Mouse (Mus musculus) cortical plate, adult 2 months (tissue): ENCODE measurements around the gene Sobp. TPM values are rescaled to one million over a fixed set of nuclear protein-coding genes. Genes with fewer than 3 reads are reported as not detected.

Source experiments
- H3K27ac ChIP-seq: fragments of 200-500 bp; 2 replicates; pipeline ENCODE4 v1.5.1; 2012; ENCODE audit warnings: low read length, control low read depth, inconsistent platforms; ENCODE audit not compliant: insufficient read depth
- H3K4me1 ChIP-seq: fragments of 200-500 bp; 2 replicates; pipeline ENCODE4 v1.6.1; 2011; ENCODE audit warnings: low read length; ENCODE audit not compliant: control insufficient read depth, insufficient read depth
- H3K4me3 ChIP-seq: fragments of 200-500 bp; 2 replicates; pipeline ENCODE4 v1.5.1; 2011; ENCODE audit warnings: mild to moderate bottlenecking, low read length, control low read depth; ENCODE audit not compliant: insufficient read depth
- CTCF ChIP-seq: fragments of 200-500 bp; IDR thresholded peaks from 2 replicates; pipeline ENCODE4 v1.5.1; 2011; ENCODE audit warnings: mild to moderate bottlenecking, control low read depth, low read length; ENCODE audit not compliant: insufficient read depth; ENCODE audit errors: extremely low read depth
- POLR2A ChIP-seq: fragments of 200-500 bp; IDR thresholded peaks from 2 replicates; pipeline ENCODE4 v1.6.1; 2011; ENCODE audit warnings: mild to moderate bottlenecking, low read length, control low read depth; ENCODE audit not compliant: insufficient read depth; ENCODE audit errors: extremely low read depth
- polyA plus RNA-seq: library from polyadenylated mRNA; depleted of rRNA; stranded (reverse); fragments of >200 nt; gene quantifications from 2 replicates; pipeline ENCODE4 v1.2.3, GENCODE M21; 2012

Gene Sobp
- polyA plus RNA-seq, 1 experiment, result 21.9 TPM

DNA sequence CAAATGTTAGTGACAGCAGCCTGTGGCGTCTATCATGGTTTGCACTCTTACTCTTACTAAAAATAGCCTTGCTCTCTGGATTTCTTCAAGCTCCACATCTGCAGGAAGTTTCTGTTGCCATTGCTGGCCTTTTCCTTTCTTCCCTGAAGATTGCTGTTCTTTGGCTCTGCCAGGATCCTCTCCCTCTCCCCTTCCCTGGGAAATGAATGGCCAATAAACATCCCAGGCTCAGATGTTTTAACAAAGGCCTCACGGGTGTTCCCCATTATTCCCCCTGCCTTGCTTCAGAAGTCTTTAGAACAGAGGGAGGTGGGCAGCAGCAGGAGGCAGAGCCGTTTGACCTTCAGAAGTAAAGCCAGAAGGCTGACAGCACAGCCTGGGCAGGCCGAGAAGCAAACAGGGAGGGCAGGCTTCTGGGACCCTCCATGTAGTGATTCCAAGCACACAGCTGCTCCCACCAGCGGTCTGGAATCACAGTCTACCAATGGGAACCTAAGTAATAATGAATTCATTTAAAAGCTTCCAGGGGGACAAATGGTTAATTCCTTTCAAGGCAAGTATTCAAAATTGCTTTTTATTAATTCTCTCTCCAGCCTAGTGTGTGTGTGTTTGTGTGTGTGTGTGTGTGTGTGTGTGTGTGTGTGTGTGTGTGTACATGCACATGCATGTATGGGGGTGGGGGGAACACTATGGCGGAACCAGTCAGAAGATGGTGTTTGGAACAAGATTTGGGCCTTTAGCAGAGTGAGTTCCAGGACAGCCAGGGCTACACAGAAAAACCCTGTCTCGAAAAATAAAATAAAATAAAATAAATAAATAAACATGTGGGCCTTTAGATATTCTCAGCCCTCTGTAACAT, 130.8 kb downstream of the Sobp start:
- Histone ChIP-seq H3K27ac (0 out of 2 replicates have a peak overlapping the region, but pooled peaks have one; percentile 1), H3K4me1 (no peaks in the 10 kb centered on the region; the same call in 1 of the 2 replicates), H3K4me3 (no peak overlapping the region)
- no peak for TF ChIP-seq CTCF

DNA sequence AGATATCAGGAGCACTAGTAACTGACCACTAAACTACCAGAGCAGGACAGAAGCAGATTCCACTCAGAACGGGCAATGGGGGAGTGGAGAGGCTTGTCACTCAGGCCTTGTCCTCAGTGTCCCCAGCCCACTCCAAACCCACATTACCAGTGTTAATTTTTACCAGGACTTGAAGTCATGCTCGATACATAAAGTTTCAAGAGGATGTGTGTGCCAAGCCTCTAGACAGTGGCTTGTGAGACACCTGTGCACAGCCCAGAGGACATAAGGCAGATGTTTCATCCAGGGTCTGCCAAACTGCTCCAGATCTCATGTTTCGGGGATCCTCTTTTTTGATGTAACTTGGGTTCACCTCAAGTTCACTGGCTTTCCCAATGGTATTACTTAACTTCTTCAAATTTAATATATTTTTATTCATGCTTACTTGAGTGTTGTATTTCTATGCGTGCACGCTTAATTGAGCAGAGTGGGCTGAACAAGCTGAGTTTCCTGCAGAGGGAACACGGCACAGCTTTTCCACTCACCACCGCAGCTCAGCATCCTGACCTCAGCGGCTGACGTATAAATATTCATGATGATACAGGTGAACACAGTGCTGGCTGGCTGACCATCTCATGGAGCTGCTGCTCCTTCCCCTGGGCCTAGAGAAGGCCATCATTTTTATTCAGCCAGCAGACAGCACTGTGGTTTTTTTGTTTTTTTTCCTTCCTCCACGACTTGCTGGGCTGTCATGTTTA, 131.6 kb downstream of the Sobp start:
- Histone ChIP-seq H3K4me3 (no peak overlapping the region), H3K27ac (no peak overlapping the region), H3K4me1 (no peaks in the 10 kb centered on the region; the same call in 1 of the 2 replicates)
- TF ChIP-seq POLR2A, result no peak
- TF ChIP-seq CTCF, result no peak

DNA sequence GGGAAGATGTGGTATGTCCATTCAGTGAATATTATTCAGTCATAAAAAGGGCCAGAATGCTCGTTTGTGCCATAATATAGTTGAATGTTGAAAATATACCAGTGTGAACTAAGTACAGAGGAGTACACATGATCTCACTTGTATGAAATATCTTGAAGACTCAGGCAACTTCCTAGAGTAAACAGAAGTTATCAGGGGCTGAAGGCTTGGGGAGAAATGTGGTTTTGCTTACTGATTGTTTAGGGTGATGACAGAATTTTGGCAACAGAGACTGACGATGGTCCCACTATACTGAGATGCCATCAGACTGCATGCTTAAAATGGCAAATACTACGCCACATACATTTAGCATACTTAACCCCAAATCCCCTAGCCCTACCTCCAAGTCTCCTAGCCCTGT, 132.5 kb downstream of the Sobp start:
- Histone ChIP-seq H3K27ac (no peak overlapping the region), H3K4me3 (no peak overlapping the region), H3K4me1 (no peaks in the 10 kb centered on the region; the same call in 1 of the 2 replicates)
- TF ChIP-seq CTCF (no peak), POLR2A (no peak)

DNA sequence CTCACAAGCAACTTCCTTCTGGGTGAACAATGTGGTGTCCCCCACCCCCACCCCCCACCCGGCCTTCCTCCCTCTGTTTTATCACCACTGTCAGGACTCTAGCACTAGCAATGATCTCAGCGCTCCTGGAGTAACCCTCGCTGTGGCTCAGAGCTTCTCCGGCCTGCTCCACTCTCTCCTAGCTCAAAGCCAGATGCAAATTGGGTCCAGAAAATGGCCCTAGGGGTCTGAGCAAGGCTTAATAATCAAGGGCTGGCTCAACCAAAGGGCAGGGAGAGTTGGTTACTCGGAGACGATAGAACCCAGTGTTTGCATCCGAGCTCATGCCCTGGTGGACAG, 136.9 kb downstream of the Sobp start:
- no peak overlapping the region for H3K4me3 ChIP-seq
- TF ChIP-seq CTCF (no peak), POLR2A (no peak)
- H3K4me1 ChIP-seq, result peaks cover 3% of the 10 kb centered on the region
- no peak overlapping the region for H3K27ac ChIP-seq

DNA sequence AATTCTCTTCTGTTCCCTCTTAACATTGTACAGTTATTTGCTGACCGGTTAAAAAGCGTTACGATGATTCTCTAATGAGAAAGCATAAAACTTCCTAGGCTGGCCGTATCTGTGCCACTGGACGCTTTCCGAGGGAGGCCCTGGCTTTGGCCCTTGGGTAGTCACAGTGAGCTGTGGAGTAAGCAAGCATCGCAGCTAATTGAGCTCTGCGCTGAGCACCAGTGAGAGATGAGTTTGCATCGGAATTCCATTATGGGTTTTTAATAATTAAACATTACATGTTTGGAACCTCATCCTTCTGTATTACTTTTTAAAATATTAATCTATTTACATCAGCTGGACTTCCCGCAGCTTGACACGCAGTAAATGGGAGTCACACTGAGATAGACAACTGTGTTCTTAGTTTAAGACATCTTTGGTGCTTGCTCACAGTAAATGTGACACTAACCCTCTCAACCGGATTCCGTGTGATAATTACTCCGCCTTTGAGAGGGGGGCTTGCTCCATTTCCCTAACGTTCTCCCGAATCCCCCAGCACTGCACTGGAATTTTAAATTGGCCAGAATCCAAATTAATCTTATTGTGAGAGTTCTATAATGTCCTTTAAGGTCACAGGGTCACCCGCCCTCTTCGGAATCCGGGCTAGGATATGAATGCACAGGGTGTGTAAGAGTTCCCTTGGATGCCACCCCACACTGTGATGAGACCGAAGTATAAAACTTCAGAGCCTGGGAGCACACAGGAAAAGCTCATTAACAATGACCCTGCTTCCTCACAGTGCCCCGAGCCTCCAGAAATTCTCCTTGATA, 137.5 kb downstream of the Sobp start:
- peaks cover 3% of the 10 kb centered on the region; the same call in 1 of the 2 replicates for H3K4me1 ChIP-seq
- no peak for TF ChIP-seq CTCF
- no peak for TF ChIP-seq POLR2A
- no peak overlapping the region for H3K27ac ChIP-seq
- H3K4me3 ChIP-seq, result no peak overlapping the region

DNA sequence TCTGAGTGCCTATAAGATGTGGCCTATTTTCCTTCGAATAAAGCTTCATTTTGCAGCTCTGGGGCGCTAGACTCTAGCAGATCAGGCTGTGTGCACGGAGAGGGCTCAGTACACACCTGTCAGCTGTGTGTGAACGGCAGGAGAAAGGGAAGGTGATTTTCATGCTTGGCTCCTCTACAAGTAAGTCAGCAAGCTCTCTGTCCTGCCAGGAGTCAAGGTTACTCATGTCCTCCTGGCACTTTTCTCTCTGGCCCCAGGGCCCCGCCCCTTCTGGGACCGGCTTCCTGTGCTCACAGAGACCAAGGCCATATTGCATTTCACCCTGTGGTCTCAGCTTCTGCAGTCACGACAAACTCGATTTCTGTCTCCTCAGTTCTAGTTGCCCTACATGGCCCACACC, 138.8 kb downstream of the Sobp start:
- H3K4me1 ChIP-seq, result peaks cover 3% of the 10 kb centered on the region; the same call in 1 of the 2 replicates
- no peak overlapping the region for H3K4me3 ChIP-seq
- no peak for TF ChIP-seq CTCF
- no peak overlapping the region for H3K27ac ChIP-seq

DNA sequence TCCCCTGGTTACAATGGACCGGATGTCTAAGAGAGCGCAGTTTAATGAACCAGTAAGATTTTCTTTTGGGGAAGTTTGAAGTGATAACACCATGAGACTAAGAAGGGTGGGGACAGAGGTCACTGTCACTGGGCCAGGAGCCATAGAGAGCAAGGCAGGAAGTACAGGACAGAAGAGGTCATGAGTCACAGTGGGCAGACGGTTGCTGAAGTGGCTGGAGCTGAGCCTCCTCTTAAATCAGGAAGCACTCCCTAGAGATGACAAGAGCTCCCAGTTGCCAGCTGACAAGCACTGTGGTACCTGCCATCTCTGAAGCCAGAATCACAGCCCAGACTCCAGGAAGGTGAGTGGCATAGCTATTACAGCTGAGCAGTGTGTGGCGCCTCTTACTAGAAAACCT, 139.5 kb downstream of the Sobp start:
- H3K4me1 ChIP-seq, result peaks cover 3% of the 10 kb centered on the region; the same call in 1 of the 2 replicates
- H3K27ac ChIP-seq, result no peak overlapping the region
- no peak overlapping the region for H3K4me3 ChIP-seq
- TF ChIP-seq POLR2A (no peak), CTCF (no peak)

DNA sequence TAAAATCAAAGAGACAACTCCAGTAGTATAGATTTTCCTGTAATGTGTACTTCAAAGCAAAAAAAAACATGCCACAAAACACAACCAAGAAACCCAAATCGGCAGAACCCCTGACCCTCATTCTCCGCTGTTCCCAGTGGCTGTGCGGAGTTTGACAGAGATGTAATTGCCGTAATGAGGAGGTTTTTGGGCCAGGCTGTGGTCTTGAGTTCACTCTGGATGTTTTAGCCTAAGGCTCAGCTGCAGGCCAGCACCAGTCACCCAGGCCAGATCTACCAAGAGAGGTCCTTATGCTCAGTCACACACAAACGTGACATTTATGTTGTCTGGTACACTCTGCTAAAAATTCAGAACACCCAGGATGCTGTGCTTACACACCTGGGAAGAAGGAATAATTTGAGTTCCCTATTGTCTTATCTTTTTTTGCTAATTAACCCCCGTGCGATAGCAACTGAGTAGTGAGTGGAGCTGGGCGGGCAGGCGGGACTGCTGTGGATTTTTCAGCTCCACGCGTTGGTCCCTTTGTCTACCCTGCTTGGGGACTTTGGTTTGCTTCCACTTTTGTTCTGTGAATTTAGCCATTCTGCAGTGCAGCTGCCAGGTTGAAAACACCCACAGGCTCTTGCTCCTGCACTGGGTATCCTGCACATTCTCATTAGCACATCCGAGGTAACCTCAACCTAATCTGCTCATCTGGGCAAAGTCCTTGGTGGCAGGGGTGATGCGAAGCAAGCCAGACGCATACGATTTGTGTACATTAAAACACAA, 140.7 kb downstream of the Sobp start:
- Histone ChIP-seq H3K4me3 (no peak overlapping the region), H3K4me1 (peaks cover 3% of the 10 kb centered on the region; the same call in 1 of the 2 replicates), H3K27ac (no peak overlapping the region)
- no peak for TF ChIP-seq CTCF
- TF ChIP-seq POLR2A, result no peak

DNA sequence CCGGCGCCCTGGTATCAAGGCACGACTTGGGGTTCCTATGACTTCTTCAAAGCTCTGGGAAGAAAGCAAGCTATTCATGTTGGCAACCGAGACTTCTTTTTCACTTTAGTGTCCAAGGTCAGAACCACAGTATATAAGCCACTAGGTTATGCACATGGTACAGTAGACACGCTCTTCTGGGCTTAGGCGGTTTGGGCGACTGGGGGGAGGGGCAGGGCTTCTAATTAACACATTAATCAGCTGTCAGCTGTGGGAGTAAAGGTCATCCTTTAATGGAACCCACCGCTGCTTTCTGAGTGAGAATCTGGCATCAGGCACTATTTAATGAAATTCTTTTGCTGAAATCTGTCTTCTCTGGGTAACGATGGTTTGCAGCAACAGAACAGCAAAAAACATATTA, 147.3 kb downstream of the Sobp start:
- Histone ChIP-seq H3K4me1 (no peaks in the 10 kb centered on the region; the same call in 1 of the 2 replicates), H3K4me3 (no peak overlapping the region), H3K27ac (no peak overlapping the region)
- no peak for TF ChIP-seq CTCF
- TF ChIP-seq POLR2A, result no peak
